Mouse (Mus musculus): ENCODE results near the gene Rptor. TPM values are rescaled to one million over a fixed set of nuclear protein-coding genes. Genes with fewer than 3 reads are reported as not detected.

The Rptor gene
- polyA plus RNA-seq, 1 experiment = 15.2 TPM

GRCm38 (mm10) chr11:119600286-119600685 lies 2.4 kb upstream of the Rptor start:
- DNase-seq (ENCODE audit: low read depth, low spot score) = no peak
- WGBS = 73% methylated on average over 1 of the region's 1 CpGs

DNA sequence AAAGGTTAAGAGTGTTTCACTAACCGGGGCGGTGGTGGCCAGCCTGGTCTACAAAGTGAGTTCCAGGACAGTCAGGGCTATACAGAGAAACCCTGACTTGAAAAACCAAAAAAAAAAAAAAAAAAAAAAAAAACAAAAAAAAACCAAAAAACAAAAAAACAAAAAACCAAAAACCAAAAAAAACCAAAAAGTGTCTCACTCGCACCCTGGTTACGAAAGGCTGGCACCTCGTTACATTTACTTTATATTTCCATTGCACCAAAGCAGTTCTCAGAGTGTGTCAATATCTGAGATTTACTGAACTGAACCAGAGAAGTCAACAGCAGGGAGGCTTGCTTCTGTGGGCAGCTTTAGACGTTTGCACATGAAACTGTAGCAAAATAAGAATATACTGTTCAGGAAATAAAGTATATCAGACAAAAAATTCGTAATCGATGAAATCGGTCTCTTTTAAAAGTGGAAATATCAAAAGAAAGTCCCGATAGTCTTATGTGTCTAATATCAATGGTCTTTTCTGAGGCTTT lies 466 bp upstream of the Rptor start:
- no peak for DNase-seq (ENCODE audit: low read depth, low spot score)
- 31% methylated on average over 10 of the region's 10 CpGs for WGBS

GRCm38 (mm10) chr11:119603527-119603905 lies 811 bp downstream of the Rptor start:
- no peak for DNase-seq (ENCODE audit: low read depth, low spot score)
- WGBS = under 1% methylated on average over 30 of the region's 30 CpGs

- WGBS = 77% methylated on average over 5 of the region's 5 CpGs
- DNase-seq (ENCODE audit: low read depth, low spot score) = no peak
Observed at GRCm38 (mm10) chr11:119607464-119607863, 4.8 kb downstream of the Rptor start.

DNA sequence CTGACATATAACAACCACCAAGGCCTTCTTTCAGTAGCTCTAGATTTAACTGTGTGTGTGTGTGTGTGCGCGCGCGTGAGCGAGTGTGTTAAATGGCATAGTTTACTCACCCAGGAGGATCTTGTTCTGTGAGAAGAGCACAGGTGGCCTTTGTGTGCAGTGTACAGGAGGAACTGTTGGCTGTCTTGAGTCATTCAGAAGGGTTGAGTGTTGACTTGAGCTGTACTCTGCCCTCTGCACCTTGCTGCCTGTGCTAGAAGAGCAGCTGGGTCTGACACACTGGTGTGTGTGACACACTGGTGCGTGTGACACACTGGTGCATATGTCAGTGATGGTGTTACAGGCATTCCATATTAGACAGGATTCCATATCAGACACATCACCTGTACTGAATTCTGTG lies 8.8 kb downstream of the Rptor start:
- 67% methylated on average over 6 of the region's 6 CpGs for WGBS
- DNase-seq (ENCODE audit: low read depth, low spot score) = no peak

DNA sequence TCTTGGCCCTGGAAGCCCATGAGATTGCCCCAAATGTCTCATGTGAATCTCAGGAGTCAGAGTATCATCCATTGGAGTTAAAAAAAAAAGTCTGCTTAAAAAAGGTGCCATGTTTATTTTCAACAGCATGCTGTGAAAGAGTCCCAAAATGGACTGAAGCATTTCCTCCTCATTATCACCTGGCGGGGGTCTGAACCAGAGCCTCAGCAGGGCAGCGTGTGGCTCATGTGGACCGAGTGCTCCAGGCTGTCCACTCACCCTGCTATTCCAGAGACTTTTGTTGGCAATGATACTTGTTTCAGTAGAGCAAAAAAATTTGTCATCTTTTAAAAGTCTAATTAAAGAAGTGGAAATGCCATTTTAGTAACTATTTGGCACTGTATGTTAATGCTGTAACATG lies 9.5 kb downstream of the Rptor start:
- WGBS = 90% methylated on average over 3 of the region's 3 CpGs

GRCm38 (mm10) chr11:119615087-119615486 lies 12.4 kb downstream of the Rptor start:
- 75% methylated on average over 7 of the region's 7 CpGs for WGBS
- DNase-seq (ENCODE audit: low read depth, low spot score) = no peak

More for the DNA sequence above, 9.5 kb downstream of the Rptor start:
- no peak for DNase-seq (ENCODE audit: low read depth, low spot score)

GRCm38 (mm10) chr11:119618763-119619162 lies 16.1 kb downstream of the Rptor start:
- WGBS = 56% methylated on average over 5 of the region's 5 CpGs
- no peak for DNase-seq (ENCODE audit: low read depth, low spot score)

DNA sequence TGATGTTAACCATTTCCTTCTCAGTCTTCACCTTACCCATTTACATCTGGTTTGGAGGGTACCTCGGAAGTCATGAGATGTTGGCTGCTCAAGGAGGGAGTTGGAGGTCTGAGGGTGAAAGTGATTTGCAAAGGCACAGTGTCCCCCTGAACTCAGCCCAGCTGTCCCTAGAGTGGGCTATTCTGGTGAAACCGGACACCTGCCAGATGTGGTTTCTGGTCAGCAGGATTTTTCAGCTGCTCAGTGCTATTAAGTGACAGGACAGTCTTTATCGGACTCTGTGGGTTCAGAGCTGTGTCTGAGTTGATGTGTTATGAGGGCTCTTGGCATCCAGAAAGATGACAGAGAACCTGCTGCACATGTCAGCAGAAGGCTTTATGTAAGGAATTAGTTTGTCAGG lies 18.6 kb downstream of the Rptor start:
- no peak for DNase-seq (ENCODE audit: low read depth, low spot score)
- 77% methylated on average over 3 of the region's 3 CpGs for WGBS

DNA sequence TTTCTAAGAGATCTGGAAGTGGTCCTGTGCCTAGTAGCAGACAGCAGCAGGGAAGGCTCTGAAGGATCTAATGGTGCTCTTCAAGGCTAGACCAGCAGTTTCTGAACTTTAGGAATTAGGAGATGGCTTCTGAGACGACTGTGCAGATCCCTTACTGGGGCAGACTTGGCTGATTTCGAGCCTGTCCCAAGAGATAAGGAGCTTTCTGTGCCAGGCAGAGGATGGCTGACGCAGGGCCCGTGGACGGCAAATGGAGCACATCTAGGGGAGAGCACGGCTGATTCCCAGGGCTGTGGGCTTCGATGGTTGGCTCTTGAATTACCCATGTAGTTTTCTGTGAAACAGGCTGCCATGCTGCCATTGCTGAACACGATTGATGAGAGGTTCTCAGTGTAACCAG lies 21.1 kb downstream of the Rptor start:
- no peak for DNase-seq (ENCODE audit: low read depth, low spot score)
- 88% methylated on average over 8 of the region's 8 CpGs for WGBS

- WGBS = 50% methylated on average over 4 of the region's 4 CpGs
- DNase-seq (ENCODE audit: low read depth, low spot score) = no peak
Observed at GRCm38 (mm10) chr11:119624401-119624800, 21.7 kb downstream of the Rptor start.

DNA sequence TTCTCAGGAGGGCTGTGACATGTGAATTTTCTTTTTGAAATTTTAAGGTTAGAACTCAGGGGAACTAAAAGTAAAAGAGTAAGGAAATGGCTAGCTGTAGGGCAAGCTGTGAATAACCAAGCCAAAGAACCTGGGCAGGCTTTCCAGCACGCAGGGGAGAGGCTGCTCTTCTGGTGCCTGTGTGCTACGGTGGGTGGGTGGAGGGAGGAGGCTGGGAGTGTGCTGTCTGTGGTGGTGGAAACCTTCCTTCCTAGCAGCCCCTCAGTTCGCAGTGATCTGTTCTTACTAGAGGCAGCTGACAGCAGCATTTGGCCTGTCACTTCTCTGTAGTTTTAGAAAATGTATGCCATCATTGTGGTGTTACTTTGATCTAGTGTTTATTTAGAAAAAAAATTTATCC lies 22.2 kb downstream of the Rptor start:
- 48% methylated on average over 3 of the region's 3 CpGs for whole genome bisulfite sequencing

GRCm38 (mm10) chr11:119625476-119625875 lies 22.8 kb downstream of the Rptor start:
- WGBS = 70% methylated on average over 6 of the region's 6 CpGs
- no peak for DNase-seq (ENCODE audit: low read depth, low spot score)

More for the DNA sequence above, 22.2 kb downstream of the Rptor start:
- DNase-seq (ENCODE audit: low read depth, low spot score) = no peak

DNA sequence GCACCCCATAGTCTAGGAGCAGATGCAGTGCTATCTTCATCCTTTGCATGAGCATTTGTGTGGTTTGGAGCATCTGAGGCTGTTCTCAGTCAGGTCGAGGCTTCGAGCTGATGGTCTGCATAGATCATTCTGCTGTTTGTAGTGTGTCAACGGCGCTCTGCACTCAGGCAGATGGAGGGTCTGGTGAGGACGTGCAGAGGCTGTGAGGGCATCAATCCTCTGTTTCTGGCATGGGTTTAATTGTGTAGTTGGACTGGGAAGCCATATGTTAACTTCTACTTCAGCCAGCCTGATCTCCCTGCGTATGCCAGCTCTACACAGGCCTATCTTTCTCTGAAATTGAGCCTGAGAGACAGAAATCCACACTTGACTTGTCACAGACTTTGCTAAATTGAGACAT lies 23.2 kb downstream of the Rptor start:
- WGBS = 78% methylated on average over 6 of the region's 6 CpGs
- DNase-seq (ENCODE audit: low read depth, low spot score) = no peak

GRCm38 (mm10) chr11:119627243-119627642 lies 24.5 kb downstream of the Rptor start:
- WGBS = 65% methylated on average over 3 of the region's 3 CpGs
- DNase-seq (ENCODE audit: low read depth, low spot score) = no peak

- DNase-seq (ENCODE audit: low read depth, low spot score) = no peak
- WGBS = 37% methylated on average over 3 of the region's 3 CpGs
Observed at GRCm38 (mm10) chr11:119629072-119629471, 26.4 kb downstream of the Rptor start.

GRCm38 (mm10) chr11:119630329-119630728 lies 27.6 kb downstream of the Rptor start:
- no peak for DNase-seq (ENCODE audit: low read depth, low spot score)
- WGBS = 83% methylated on average over 5 of the region's 5 CpGs

GRCm38 (mm10) chr11:119631222-119631870 lies 28.6 kb downstream of the Rptor start:
- 39% methylated on average over 3 of the region's 3 CpGs for WGBS
- no peak for DNase-seq (ENCODE audit: low read depth, low spot score)

DNA sequence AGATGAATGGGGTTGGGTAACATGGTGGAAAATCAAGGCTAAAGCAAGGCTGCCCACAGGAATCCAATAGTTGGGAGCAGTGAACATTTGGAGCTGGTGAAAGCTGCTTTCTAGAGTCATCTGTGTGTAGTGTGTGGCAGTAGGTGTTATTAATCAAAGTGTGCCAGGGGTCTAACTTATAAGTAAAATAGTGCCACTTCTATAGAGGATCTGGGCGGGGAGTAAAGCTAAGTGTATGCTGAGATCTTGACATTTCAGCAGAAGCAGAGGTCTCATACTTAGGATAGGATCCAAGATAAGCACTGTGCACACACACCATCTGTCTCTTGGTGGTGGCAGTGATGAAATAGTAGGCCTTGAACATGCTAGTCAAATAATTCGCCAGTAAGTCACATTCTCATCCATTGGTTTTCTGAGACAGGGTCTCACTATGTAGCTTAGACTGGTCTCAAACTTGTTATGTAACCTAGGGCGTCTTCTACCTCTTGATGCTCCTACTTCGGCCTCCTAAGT lies 33.7 kb downstream of the Rptor start:
- WGBS = 91% methylated on average over 4 of the region's 4 CpGs
- no peak for DNase-seq (ENCODE audit: low read depth, low spot score)

DNA sequence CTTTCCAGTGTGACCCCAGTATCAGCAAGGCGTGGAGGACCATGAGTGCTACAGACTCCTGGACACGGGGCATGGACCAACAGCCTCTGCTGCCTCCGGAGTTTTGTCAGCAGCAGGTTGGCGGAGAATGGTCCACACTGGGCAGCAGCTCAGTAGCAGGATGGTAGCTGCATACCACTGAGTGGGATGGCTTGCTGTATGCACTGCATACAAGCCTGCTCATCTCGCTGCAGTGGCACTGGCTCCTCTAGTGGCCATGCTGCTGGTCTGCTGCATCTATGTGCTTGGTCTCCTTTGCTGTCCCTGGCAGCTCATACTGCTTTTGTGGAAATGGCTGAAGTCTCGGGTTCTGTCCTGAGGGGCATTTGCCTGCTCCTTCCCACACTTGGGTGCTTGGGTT lies 34.8 kb downstream of the Rptor start:
- WGBS = 88% methylated on average over 6 of the region's 6 CpGs
- no peak for DNase-seq (ENCODE audit: low read depth, low spot score)

DNA sequence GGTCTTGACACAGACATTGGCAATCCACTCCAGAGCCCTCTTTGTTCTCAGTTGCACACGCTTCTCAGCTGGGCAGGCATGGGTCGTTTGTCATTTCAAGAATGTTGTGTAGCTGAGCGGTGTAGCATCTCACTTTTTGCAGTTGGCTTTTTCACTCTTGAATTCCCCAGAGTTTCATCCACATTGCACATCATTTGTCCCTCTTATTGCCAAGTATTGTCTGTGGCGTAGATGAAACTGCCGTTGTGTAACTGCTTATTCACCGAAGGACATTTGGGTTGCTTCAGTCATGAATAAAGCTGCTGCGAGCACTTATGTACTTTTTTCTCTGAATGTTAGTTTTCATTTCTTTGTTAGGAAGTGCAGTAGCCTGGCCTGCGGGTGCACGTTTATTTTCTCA lies 37.8 kb downstream of the Rptor start:
- WGBS = 79% methylated on average over 9 of the region's 9 CpGs
- no peak for DNase-seq (ENCODE audit: low read depth, low spot score)
